Mouse (Mus musculus) neural tube, embryonic 12.5 days (tissue): ENCODE results near the gene Morc2a. TPM values are rescaled to one million over a fixed set of nuclear protein-coding genes. Genes with fewer than 3 reads are reported as not detected.

ENCODE experiments used
- polyA plus RNA-seq: library from polyadenylated mRNA; unstranded; fragments of >200 nt; fragmentation: Nextera tagmentation; extraction: Ambion mirVana; gene quantifications from 2 replicates; pipeline ENCODE4 v1.2.1, GENCODE M21; 2016

Gene Morc2a
- polyA plus RNA-seq, 1 experiment from 2014 or later, result 55.9 TPM

Other genes with a start within 250 kb of the Morc2a start
- 117 and 121 TPM in 2 replicates for gene Limk2, start 240.0 kb upstream of the Morc2a start, polyA plus RNA-seq
- 40.7 and 43.9 TPM in 2 replicates for gene Rnf185, start 196.8 kb upstream of the Morc2a start, polyA plus RNA-seq
- 1.0 and 1.3 TPM in 2 replicates for gene Pla2g3, start 160.9 kb upstream of the Morc2a start, polyA plus RNA-seq
- gene Inpp5j, start 144.4 kb upstream of the Morc2a start, polyA plus RNA-seq, result 1.2 and 1.3 TPM in 2 replicates
- 61.8 and 69.1 TPM in 2 replicates for gene Selenom, start 134.5 kb upstream of the Morc2a start, polyA plus RNA-seq
- gene Smtn, start 108.6 kb upstream of the Morc2a start, polyA plus RNA-seq, result 34.3 and 37.9 TPM in 2 replicates
- gene Osbp2, start 214.7 kb downstream of the Morc2a start, polyA plus RNA-seq, result 5.5 and 7.6 TPM in 2 replicates
- 0.47 and 0.59 TPM in 2 replicates for gene 4921536K21Rik, start 245.9 kb downstream of the Morc2a start, polyA plus RNA-seq
- gene Dusp18, start 246.0 kb downstream of the Morc2a start, polyA plus RNA-seq, result 22.2 and 23.5 TPM in 2 replicates